Mouse (Mus musculus) frontal cortex, adult 2 months (tissue): ENCODE data around the gene Apol9b. TPM values are rescaled to one million over a fixed set of nuclear protein-coding genes. Genes with fewer than 3 reads are reported as not detected.
A peak's percentile ranks its signal among the peaks of the same experiment; 100 is the strongest.
"Not testable (repeated sequence)": the region's sequence is repeated elsewhere in the genome, so short reads cannot be mapped to it uniquely, and the experiment has no call there.

Experiments used
- DNase-seq, 2 experiments: peaks; one replicate each; pipeline ENCODE4 v3.0.0; 2022; ENCODE audit warnings: low spot score in 1 of 2; ENCODE audit errors: extremely low spot score in 1 of 2
- polyA plus RNA-seq: library from polyadenylated mRNA; depleted of rRNA; stranded (reverse); fragments of >200 nt; gene quantifications from 2 replicates; pipeline ENCODE4 v1.2.3, GENCODE M21; 2012; rRNA removed

Apol9b gene
- 0.74 and 1.3 TPM in 2 replicates for polyA plus RNA-seq

- DNase-seq: not testable (repeated sequence)
These were observed at the start of gene Apol9b for GRCm38 (mm10) chr15:77728739-77729138. Gene Apol9b (plus strand): TSS chr15:77729039.

GRCm38 (mm10) chr15:77683944-77684343 is 44.9 kb upstream of the Apol9b start:
- DNase-seq: peak in 1 of 2 experiments; percentile 54

- DNase-seq: not testable (repeated sequence)
These were observed 37.1 kb upstream of the Apol9b start for GRCm38 (mm10) chr15:77691532-77692311.

- peak in 1 of 2 experiments; percentile 26 for DNase-seq
These were observed 34.0 kb upstream of the Apol9b start for GRCm38 (mm10) chr15:77694687-77695295.

- DNase-seq: not testable (repeated sequence)
These were observed 30.2 kb upstream of the Apol9b start, which contains the start of gene Apol7e for GRCm38 (mm10) chr15:77698656-77699055. Gene Apol7e (plus strand): TSS chr15:77698857.

GRCm38 (mm10) chr15:77705306-77705705 is 23.5 kb upstream of the Apol9b start:
- DNase-seq: not testable (repeated sequence)

GRCm38 (mm10) chr15:77708936-77709335 is 19.9 kb upstream of the Apol9b start:
- DNase-seq: not testable (repeated sequence)

GRCm38 (mm10) chr15:77718240-77718639 is 10.6 kb upstream of the Apol9b start:
- DNase-seq: not testable (repeated sequence)

- DNase-seq: not testable (repeated sequence)
These were observed 7.3 kb upstream of the Apol9b start for GRCm38 (mm10) chr15:77721509-77721908.

- not testable (repeated sequence) for DNase-seq
These were observed 4.5 kb upstream of the Apol9b start for GRCm38 (mm10) chr15:77724208-77724911.

GRCm38 (mm10) chr15:77725393-77726020 is 3.3 kb upstream of the Apol9b start:
- not testable (repeated sequence) for DNase-seq

- peak in 1 of 2 experiments; percentile 8 for DNase-seq
These were observed 1.7 kb upstream of the Apol9b start for GRCm38 (mm10) chr15:77727139-77727538.

- DNase-seq: not testable (repeated sequence)
These were observed 1.1 kb upstream of the Apol9b start for GRCm38 (mm10) chr15:77727745-77728144.

GRCm38 (mm10) chr15:77731605-77732004 is 2.8 kb downstream of the Apol9b start:
- DNase-seq: no peak

- DNase-seq: not testable (repeated sequence)
These were observed 4.0 kb downstream of the Apol9b start for GRCm38 (mm10) chr15:77732851-77733250.

GRCm38 (mm10) chr15:77733380-77733779 is 4.5 kb downstream of the Apol9b start:
- not testable (repeated sequence) for DNase-seq

GRCm38 (mm10) chr15:77733903-77734302 is 5.1 kb downstream of the Apol9b start:
- not testable (repeated sequence) for DNase-seq

GRCm38 (mm10) chr15:77740511-77741297 is 11.9 kb downstream of the Apol9b start:
- no peak for DNase-seq

- DNase-seq: not testable (repeated sequence)
These were observed 12.7 kb downstream of the Apol9b start for GRCm38 (mm10) chr15:77741556-77741955.

GRCm38 (mm10) chr15:77744632-77745031 is 15.8 kb downstream of the Apol9b start:
- no peak for DNase-seq
